Mouse (Mus musculus) cerebellum, adult 2 months (tissue): ENCODE measurements around the gene Gm49395. TPM values are rescaled to one million over a fixed set of nuclear protein-coding genes. Genes with fewer than 3 reads are reported as not detected.

Source experiments
- DNase-seq, 2 experiments: peaks; one replicate each; pipeline ENCODE4 v3.0.0; 2021
- H3K27ac ChIP-seq: fragments of 200-500 bp; 2 replicates; pipeline ENCODE4 v1.5.1; 2012; ENCODE audit warnings: low read length, control low read depth, inconsistent platforms; ENCODE audit not compliant: insufficient read depth
- H3K27me3 ChIP-seq: fragments of 200-500 bp; 2 replicates; pipeline ENCODE4 v1.6.1; 2012; ENCODE audit warnings: inconsistent platforms, mild to moderate bottlenecking, low read length, moderate library complexity; ENCODE audit not compliant: control insufficient read depth, insufficient read depth
- H3K4me1 ChIP-seq: fragments of 200-500 bp; 2 replicates; pipeline ENCODE4 v1.6.1; 2011; ENCODE audit warnings: low read length; ENCODE audit not compliant: control insufficient read depth, insufficient read depth
- H3K4me3 ChIP-seq: fragments of 200-500 bp; replicated peaks from 2 replicates; pipeline ENCODE3; 2011; ENCODE audit warnings: mild to moderate bottlenecking, low read depth, low read length, control low read depth; ENCODE audit not compliant: insufficient read depth
- CTCF ChIP-seq: fragments of 200-500 bp; IDR thresholded peaks from 2 replicates; pipeline ENCODE4 v1.5.1; 2011; ENCODE audit warnings: low read depth, mild to moderate bottlenecking, control low read depth, low read length, moderate library complexity, borderline replicate concordance; ENCODE audit not compliant: insufficient read depth
- POLR2A ChIP-seq: fragments of 200-500 bp; IDR thresholded peaks from 2 replicates; pipeline ENCODE4 v1.6.1; 2011; ENCODE audit warnings: low read length, control low read depth, borderline replicate concordance; ENCODE audit not compliant: insufficient read depth
- WGBS: fragments of 180-500 bp; shearing (Covaris S2); methylation state at CpG from one replicate; pipeline ENCODE4 v1.1.7; 2018; 5-methylcytosine and 5-hydroxymethylcytosine counted together
- polyA plus RNA-seq: library from polyadenylated mRNA; depleted of rRNA; stranded (reverse); fragments of >200 nt; gene quantifications from 2 replicates; pipeline ENCODE4 v1.2.3, GENCODE M21; 2012

Gene Gm49395
- polyA plus RNA-seq, 1 experiment: 0.80 TPM

DNA sequence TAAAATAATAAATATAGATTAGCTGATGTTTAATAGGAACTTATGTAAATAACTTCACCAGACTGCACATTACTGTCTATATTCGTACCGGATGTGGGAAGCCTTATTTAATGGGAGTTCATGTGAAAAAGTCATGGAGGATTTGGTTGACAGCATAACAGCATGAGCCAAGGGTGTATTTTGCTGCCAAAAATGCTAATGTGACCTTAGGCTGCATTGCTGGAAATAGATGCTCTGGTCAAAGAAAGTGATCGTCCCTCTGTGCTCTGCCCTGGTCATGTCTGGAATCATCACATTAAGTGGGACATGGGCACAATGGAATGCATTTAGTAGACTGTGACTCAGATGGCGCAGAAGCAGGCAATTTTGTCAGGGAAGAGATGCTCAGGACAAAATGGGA lies 64.4 kb downstream of the Gm49395 start:
- 17% methylated on average over 4 of the region's 4 CpGs for WGBS
- Histone ChIP-seq H3K27ac (no peak overlapping the region), H3K27me3 (no peaks in the 10 kb centered on the region), H3K4me1 (no peaks in the 10 kb centered on the region), H3K4me3 (no peak overlapping the region)
- DNase-seq: no peak
- TF ChIP-seq CTCF: no peak
- TF ChIP-seq POLR2A: no peak

DNA sequence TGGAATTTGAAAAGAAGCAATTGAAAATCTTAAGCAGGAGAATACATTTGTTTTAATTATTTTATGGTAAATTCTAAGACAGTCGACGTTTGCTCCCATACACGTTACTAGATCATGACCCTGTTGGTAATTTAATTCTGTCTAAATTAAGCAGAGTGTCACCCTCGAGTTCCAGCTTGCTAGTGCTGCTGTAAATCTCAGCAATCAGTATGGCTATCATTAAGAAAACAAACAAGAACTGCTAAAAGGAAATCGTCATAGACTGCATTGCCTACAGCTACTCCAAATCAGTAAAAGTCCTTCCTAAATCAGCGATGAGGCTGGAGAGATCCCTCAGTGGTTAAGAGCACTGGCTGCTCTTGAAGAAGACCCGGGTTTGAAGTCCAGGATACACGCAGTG lies 66.3 kb downstream of the Gm49395 start:
- 81% methylated on average over 8 of the region's 8 CpGs for WGBS
- H3K27me3 ChIP-seq: no peaks in the 10 kb centered on the region
- no peak overlapping the region for H3K27ac ChIP-seq
- no peaks in the 10 kb centered on the region for H3K4me1 ChIP-seq
- no peak overlapping the region for H3K4me3 ChIP-seq
- TF ChIP-seq CTCF: no peak
- DNase-seq: no peak

DNA sequence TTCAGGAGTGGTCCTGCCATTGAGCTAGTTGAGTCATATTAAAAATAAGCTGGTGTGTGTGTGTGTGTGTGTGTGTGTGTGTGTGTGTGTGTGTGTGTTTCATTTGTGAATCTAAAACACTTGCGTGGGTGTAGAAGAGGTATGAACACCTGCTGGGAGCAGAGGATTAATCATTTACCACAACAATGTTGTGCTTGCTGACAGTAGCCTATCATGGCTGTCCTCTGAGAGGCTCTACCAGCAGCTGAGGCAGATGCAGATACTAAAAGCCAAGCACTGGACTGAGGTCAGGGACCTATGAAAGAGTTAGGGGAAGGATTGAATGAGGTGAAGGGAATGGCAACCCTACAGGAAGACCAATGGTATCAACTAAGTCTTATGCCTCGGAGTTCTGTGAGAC lies 68.6 kb downstream of the Gm49395 start:
- H3K4me1 ChIP-seq: no peaks in the 10 kb centered on the region
- no peaks in the 10 kb centered on the region for H3K27me3 ChIP-seq
- 78% methylated on average over 2 of the region's 2 CpGs for WGBS
- TF ChIP-seq CTCF: no peak
- H3K27ac ChIP-seq: no peak overlapping the region
- no peak for DNase-seq
- no peak overlapping the region for H3K4me3 ChIP-seq

DNA sequence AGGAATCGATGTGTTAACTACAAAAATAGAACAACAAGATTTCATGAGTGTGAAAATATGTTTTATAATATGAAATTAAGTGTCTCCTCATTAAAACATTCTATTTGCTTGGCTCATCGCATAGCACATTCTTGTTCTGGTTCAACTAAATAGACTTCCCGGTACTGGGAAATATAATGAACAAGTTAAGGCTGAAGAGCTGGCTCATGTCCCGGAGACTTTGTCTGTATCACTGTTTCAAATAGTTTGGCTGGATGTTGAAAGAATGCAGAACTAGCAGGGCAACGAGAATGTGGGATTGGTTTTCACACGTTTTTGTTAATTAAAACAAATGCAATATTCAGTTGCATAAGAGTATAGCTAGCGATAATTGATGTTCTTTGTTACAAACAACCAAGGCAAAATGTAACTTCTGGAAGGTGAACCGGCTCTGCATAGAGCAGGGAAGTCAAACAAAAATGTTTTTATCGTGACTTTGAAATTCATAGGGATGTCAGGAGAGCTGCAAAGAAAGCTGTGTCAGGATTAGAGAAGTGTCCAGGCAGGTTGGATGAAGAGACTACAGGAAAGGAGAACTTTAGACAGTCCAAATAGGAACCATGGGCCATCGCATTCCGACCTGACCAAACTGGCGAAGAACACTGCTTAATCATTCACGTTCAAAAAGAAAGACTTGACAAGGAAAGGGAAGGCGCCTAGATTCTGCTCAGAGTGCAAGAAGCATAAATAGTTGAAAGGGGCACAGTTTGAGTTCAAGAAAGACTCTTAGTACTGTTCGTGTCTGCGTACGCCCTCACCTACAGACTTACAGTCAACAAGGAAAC lies 70.3 kb downstream of the Gm49395 start:
- H3K4me1 ChIP-seq: no peaks in the 10 kb centered on the region
- WGBS: 63% methylated on average over 17 of the region's 17 CpGs
- DNase-seq: no peak

DNA sequence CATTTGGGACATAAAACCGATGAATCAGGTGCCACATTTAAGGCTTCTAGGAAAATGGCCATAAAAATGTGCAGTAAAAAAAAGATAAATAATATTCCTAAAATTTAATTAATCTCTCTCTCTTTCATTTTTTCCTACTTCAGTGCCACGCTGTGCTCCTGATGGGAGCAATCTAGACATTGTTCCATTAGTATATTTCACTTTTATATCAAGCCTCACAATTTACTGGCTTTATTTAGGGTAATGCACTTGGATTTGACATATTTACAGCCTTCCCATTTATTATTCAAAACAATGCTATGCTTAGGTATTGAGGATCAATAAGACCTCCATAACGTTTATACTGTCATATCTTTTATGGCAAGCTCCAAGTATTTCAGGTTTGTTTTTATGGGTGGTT lies 76.3 kb downstream of the Gm49395 start:
- Histone ChIP-seq H3K4me3 (no peak overlapping the region), H3K27me3 (no peaks in the 10 kb centered on the region), H3K27ac (no peak overlapping the region), H3K4me1 (no peaks in the 10 kb centered on the region)
- no peak for DNase-seq
- 92% methylated on average over 3 of the region's 3 CpGs for WGBS
- no peak for TF ChIP-seq POLR2A
- no peak for TF ChIP-seq CTCF

More for the DNA sequence above, 70.3 kb downstream of the Gm49395 start:
- TF ChIP-seq POLR2A: no peak
- TF ChIP-seq CTCF: no peak
- Histone ChIP-seq H3K27ac (no peak overlapping the region), H3K27me3 (no peaks in the 10 kb centered on the region), H3K4me3 (no peak overlapping the region)

DNA sequence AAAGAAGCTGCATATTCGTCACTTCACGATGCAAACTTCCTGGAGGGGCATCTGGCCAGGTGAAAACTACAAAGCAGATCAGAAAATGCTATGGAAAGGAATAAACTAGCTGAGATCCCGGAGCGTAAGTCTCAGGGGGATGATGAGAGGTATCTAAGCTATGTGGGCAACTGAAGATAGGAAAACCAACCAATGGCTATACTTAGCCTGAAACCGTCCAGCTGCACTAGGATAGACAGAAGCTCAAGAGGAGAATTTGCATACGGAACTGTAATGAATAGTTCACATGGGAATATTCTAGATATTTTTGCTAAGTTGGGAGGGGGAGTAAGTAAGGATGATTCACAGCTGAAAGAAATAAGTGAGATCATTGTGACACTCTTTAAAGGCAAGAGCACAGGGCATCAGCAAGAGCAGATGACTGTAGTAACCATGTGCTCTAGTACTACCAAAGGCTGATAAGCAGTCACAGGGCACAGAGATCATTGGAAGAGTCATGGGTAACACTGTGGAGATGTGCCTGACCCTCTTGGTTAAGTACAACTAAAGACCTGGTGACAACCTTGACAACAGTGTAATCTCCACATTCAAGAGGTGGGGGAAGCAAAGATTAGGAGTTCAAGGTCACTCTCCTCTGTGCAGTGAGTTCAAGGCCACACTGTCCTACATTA lies 79.5 kb downstream of the Gm49395 start:
- Histone ChIP-seq H3K4me1 (no peaks in the 10 kb centered on the region), H3K27me3 (no peaks in the 10 kb centered on the region), H3K27ac (no peak overlapping the region), H3K4me3 (no peak overlapping the region)
- 87% methylated on average over 6 of the region's 6 CpGs for WGBS
- no peak for DNase-seq
- TF ChIP-seq POLR2A (no peak), CTCF (no peak)

DNA sequence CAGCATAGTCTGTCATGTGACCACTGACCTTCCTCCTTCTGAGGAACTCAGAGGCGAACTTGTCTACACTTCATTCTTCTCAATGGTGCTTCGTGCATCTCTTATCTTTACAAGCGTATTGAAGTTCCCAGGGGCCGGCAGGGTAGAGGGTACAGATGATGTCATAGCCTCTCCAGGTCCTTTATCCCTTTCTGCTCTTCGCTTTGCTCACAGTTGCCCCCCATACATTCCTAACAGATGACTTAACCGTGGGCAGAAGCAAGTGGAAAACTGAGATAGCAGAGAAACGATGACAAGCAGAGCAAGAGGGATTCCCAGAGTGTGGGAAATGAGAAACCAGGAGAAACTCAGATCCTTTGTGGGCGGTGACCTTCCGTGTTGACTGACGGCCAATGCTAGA lies 80.3 kb downstream of the Gm49395 start:
- no peak for DNase-seq
- Histone ChIP-seq H3K27ac (no peak overlapping the region), H3K27me3 (no peaks in the 10 kb centered on the region), H3K4me3 (no peak overlapping the region), H3K4me1 (no peaks in the 10 kb centered on the region)
- no peak for TF ChIP-seq CTCF
- no peak for TF ChIP-seq POLR2A
- WGBS: 85% methylated on average over 10 of the region's 10 CpGs

DNA sequence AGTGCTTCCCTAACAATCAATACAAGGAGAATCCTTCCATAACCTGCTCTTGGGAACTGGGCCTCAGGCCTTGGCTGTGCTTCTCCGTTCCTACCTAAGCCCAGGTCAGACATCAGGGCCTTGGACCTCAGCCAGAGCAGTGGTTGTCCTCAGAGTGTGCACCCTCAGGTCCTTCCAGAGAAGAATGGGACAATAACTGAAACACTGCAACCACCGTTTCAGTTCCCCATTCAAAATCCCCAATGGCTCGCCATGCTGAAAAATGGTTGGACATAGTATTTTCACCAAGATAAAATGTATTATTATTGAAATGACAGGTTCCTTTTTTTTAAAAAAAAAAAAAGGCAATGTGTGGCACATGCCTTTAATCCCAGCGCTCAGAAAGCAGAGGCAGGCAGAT lies 81.0 kb downstream of the Gm49395 start:
- H3K4me1 ChIP-seq: no peaks in the 10 kb centered on the region
- no peaks in the 10 kb centered on the region for H3K27me3 ChIP-seq
- no peak for DNase-seq
- no peak overlapping the region for H3K27ac ChIP-seq
- WGBS: 92% methylated on average over 4 of the region's 4 CpGs
- H3K4me3 ChIP-seq: no peak overlapping the region
- TF ChIP-seq POLR2A: no peak
